Mouse (Mus musculus): ENCODE data around the gene Mrpl53. TPM values are rescaled to one million over a fixed set of nuclear protein-coding genes. Genes with fewer than 3 reads are reported as not detected.

Mrpl53 gene
- total RNA-seq (2021), result 114 and 119 TPM in 2 replicates
- long read RNA-seq, experiment 1, transcript Mrpl53-201 (3 exons, 695 nt), result major isoform, 84 of 92 reads
- long read RNA-seq, experiment 1, partial matches to known transcripts, result 0 of 92 reads
- long read RNA-seq, experiment 1, other reads (novel, unspliced or antisense), result 8 of 92 reads
- long read RNA-seq, experiment 2, transcript Mrpl53-201 (3 exons, 695 nt), result major isoform, 98 of 114 reads
- long read RNA-seq, experiment 2, partial matches to known transcripts, result 0 of 114 reads
- long read RNA-seq, experiment 2, other reads (novel, unspliced or antisense), result 15 of 114 reads

DNA sequence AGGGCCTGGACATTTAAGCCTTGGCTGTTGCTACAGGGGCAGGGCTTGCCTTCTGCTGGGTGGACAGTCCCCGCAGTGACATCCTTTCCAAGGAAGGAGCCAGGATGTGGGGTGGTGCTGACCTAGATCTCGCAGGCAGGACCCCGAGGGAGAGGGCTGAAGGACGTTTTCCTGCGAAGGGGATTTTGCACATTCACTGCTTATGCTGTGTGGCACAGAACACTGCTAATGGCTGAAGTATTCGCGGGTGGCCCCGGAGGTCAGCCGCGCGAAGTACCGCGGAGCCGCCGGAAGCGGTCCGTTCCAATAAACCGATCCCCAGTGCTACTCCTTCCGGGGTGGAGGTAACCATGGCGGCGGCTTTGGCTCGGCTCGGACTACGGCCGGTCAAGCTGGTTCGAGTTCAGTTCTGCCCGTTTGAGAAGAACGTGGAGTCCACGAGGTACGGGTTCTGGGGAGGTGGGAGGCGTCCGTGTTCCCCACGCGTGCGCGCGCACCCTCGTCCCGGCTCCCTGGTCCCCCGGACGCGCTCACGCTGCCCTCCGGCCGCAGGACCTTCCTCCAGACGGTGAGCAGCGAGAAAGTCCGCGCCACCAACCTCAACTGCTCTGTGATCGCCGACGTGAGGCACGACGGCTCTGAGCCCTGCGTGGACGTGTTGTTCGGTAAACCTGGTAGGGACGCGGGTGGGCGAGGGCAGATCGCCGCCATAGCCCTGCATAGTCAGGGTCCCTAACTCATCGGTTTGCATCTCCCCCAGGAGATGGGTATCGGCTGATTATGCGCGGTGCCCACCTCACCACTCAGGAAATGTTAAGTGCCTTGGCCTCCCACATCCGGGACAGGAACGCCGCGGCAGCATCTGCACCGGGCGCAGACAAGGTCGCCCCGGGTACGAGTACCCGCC is at the start of gene Mrpl53:
TSS of gene Mrpl53 (plus strand) at position 279 of the 907 bp plus-strand sequence.
- DNase-seq, result peak; percentile 92

DNA sequence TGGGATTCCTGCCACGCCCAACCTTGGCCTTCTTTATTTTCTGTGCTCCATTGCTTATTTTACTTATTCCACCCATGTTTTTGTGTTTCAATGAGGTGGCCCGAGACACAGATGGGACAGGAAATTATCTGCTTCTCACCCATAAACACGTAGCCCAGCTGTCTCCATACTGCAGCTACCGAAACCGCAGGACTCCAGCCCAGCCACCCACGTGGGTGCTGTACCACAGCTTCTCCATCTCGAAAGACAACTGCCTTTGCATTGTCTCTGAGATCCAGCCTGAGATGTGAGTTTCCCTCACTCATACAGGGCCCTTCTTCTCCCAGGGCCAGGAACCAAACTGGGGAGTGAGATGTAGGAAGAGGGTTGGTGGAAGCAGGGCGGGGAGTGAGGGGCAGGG is 42.8 kb upstream of the Mrpl53 start:
- no peak for DNase-seq

DNA sequence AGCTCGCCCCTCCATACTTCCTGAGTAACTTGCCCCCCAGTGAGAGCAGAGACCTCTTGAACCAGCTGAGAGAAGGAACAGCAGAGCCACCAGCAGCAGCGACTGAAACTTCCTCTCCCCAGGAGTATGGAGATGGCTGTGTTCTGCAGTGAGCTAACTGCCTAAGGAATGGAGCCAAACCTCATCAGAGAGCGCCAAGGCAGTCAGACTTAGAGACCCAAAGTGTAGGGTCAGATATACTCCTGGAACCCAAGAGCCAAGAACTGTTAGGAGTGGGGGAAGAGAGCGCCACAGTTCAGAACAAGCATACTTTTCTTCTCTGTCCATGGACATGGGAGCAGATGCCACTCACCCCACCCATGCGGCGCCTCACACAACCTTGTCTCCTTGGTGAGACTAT is 42.4 kb upstream of the Mrpl53 start:
- no peak for DNase-seq

DNA sequence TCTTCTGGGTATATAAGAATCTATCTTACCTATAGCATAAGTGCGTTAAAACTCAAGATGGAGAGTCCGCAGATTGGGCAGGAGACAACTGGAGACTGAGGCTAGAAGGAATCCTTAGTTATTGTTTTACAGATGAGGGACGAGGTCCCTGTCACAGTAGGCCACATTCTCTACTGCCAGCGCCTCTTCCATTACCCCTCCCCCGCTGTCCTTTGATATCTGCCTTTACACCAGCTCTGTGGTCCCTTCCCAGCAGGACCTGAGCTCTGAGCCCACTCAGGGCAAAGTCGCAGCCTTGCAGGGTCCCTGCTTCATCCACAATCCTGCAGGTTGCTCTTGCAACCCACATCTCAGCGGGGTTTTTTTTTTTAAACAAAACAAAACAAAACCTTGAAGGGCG is 40.6 kb upstream of the Mrpl53 start:
- no peak for DNase-seq

DNA sequence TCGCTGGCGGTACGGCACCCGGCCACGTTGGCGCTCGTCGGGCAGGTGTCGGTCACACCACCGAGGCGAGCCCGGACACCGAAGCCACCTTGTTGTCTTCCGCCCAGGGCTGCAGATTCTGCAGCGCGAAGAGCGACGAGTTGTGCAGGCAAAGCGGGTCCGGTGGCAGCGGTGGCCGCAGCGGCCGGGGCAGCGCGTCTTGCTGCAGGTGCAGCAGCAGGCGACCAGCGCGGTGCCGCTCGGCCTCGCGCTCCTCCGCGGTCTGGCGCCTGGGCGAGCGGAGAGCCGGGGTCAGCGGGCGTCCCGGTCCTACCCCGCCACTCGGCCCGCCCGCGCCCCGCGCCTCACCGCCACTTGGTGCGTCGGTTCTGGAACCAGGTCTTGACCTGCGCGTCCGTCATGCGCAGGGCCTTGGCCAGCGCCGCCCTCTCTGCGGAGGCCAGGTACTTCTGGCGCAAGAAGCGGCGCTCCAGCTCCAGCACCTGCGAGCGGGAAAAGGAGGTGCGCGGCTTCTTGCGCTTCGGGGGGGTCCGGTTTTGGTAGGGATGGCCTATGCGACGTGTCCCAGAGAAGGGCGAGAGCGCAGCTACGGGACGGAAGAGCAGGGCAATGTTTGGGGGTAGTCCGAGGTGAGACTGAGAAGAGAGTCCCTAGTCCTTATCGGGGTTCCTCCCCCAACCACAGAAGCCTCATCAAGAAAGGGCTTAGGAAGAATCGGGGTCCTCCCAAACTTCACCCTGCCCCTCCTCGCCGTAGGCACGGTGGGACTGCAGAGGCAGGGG is 39.9 kb upstream of the Mrpl53 start:
- DNase-seq, result no peak

DNA sequence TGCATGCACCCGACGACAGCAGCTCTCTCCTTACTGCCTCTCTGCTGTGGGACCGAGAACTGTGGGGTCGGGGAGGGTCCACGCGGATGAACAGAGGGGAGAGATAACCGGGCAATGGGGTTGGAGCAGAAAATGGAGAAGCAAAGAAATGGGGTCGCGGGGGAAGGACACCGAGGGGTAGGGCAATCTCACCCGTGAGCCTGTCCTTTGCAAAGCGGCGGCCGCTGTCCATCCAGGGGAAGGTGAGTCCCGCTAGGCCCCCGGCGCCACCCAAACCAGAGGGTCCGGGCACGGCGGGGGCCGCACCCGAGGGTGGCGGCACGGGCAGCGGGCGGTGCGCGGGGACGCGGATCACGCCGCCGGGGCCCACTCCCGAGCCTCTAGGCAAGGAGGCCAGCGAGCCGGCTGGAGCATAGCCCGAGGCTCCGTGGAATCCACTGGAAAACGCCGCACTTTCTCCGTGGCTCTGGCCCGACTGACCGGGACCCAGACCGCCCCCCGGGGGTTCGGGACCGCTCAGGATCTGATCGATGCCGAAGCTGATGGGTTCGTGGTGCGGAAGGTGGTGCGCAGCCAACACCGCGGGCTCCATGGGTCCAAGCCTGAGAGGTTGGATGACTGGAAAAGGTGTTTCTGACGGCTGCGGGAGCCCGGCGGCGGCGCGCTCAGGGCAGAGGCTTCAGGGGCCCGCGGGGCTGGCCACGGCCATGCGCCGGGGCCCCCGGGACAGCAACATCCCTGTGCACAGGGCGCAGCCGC is 39.2 kb upstream of the Mrpl53 start:
- DNase-seq, result no peak

DNA sequence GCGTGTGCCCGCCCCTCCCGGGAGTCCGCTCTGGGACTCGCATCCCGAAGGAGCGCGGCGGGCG is 38.8 kb upstream of the Mrpl53 start, which contains the start of gene Tlx2:
TSS of gene Tlx2 (minus strand) at position 47 of the 64 bp plus-strand sequence.
- DNase-seq, result no peak

DNA sequence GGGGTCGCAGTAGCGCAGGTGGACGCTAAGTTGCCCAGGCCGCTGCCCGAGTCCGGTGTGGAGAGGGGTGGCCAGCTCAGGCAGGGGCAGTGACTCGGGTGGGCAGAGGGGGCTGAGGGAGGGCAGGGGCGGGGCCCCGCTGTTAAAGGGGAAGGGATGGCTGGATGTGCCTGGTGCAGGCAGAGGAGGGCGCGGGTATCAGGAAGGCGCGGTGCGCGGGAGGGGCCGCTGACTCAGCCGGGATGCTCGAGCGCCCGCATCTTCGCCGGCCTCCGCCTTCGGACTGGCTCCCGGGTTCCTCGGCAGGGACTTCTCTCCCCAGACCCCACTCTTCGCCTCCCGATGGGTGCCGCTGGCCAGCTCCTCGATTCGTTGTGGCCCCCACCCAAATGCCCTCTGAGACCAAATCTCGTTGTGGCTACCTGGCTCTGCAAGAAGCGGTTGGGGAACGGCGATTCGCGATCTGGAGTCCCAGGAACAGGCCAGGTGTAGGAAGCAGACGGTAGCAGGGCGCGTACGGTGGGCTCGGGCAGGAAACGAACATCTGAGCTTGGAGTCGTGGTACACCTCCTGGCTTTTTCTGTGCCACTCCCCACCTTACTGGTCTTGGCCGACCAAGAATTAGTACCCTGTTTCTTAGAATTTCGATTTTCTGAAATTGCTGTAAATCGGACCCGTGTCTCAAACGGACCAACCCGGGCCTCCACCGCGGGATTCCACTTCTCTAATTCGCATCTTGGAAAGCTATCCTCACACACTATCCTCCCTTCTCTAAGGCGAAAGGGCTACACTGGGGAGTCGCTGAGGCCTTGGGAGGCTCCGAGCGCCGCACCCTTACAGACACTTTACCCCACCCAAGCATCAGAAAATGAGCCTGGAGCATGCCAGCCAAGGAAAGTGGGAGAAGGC is 38.3 kb upstream of the Mrpl53 start:
- DNase-seq, result peak; percentile 56

DNA sequence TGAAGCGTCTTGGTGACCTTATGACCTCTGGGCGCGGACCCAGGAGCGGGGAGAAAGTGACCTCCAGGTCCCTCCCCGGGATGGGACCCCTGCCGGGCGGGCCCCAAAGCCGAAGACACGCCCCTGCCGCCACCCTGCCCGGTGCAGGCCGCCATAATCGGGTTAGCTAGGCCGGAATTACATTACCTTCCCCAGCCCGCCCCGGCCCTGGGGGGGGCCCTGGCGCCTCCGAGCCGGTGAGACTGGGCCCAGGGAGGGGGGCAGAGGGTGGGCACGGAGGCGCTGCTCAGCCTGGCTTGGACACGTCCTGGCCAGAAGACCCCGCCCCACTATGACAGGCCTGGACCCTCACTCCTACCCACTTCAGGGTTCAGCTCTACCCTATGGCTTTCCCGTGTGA is 37.6 kb upstream of the Mrpl53 start:
- peak; percentile 58 for DNase-seq

DNA sequence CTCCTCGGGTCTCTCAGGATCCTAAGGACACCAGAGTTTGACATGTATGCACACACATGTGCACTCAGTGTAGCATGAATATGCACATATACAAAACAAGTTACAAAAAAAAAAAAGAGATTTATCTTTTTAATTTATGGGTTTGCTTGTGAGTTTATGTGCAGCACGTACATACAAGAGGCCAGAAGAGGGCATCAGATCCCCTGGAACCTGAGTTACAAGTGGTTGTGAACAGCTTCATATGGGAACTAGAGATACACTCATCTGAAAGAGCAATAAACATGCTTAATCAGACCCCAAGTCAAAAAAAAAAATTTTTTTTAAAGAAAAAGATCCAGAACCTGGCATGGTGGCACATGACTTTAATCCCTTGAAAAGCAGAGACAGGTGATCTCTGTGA is 33.9 kb upstream of the Mrpl53 start:
- no peak for DNase-seq

DNA sequence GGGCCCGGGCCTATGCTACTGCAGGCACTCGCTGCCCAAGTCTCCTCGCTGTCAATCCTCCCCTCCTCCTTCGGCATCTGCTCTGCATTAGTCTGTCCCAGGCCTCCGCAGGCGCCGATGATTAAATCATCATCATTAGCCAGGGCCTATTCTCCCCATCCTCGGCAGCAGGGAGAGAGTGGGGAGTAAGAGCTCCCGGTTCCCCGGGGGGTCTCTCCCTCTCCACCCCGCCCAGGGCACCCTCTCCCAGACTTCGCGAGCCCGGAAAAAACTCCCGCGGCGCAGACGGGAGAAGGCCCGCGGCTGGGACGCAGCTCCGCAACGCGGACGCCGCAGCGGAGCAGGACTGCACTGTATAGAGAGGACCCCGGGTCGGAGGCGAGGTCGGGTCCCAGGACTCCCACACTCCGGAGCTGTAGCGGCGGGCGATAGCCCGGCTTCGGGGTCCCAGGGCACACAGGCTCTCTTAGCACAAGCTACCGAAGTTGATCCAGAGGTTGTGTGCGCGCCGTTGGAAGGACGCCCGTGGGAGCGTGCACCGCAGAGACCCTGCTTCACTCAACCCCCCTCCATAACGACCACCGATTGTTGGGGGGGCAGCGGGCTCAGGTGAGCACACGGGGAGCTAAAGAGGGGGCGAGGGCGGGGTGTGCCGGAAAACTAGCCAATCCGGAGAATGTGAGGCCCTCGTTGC is 31.1 kb upstream of the Mrpl53 start, which contains the start of gene Pcgf1:
TSS of gene Pcgf1 (plus strand) at position 240 of the 694 bp plus-strand sequence.
- DNase-seq, result peak; percentile 74

DNA sequence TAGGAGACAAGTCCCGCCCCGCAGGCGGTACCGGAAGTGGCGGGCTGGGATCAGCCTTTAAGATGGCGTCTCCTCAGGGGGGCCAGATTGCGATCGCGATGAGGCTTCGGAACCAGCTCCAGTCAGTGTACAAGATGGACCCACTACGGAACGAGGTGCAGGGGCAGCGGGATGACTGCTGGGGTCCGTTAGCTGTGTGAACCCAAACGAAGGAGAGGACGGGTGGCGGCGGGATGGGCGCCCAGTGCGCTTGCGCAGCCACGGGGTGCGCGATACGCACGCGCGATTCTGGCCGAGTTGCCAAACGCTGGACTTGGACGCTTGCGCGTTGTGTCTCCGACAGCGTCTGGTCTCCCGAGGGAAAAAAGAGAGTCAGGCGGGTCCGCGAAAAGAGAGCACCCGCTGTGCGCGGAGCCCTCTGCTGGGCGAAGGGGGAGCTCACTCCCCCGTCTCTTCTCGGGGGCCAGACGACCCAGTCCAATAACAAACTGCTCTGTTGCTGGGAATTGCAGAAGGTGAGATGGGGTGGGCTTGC is 30.4 kb upstream of the Mrpl53 start:
- peak; percentile 99 for DNase-seq

DNA sequence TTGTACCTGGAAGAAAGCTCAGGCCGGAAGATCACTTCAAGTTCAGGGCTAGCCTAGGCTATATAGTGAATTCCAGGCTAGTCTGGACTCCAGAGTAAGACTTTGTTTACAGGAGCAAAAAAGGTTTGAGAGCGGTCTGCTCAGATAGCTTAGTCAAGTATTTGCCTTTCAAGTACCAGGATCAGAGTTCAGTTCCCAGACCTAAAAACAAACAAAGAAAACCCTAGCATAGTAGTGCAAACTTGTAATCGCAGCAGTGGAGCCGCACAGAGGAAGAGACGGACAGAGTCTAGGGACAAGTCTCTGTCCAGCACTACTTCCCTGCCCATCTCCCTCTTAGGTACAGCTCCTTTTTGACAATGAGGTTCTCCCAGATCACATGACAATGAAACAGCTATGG is 28.6 kb upstream of the Mrpl53 start:
- DNase-seq, result no peak

DNA sequence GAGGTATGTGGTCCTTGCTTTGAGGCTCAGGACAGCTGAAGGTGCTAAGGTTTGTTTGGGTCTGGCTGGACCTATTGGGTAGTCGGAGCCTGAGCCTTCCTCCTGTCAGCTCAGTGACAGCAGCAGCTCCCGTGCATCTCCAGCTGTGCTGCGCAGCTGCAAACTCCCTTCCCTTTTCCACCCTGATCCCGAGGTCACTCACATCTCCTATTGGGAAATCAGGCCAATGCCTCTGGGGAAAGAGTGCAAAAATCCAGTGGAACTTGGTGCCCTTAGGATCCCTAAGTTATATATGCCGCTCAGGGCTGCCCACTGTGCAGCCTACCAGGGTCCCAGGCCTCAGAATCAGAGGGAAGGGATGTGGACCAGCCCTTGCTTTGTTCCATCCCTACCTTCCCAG is 25.3 kb upstream of the Mrpl53 start:
- DNase-seq, result peak; percentile 56

DNA sequence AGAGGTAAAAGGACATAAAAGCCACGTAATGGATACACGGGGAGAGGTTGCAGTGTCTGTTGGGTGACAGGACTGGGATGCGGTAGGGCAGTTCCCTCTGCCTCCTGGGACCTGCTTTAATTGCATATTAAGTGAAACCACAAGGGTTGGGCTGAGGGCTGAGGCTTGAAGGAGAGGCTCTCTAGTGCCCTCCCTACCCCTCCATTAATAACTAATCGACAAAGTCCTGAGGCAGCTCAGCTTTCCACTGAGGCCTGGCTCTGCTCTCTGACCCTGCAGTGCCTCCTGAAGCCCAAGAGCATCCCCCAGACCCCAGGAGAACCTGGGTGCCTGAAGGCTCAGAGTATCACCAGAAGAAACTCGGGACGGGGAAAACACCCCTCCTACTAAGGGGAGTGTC is 24.4 kb upstream of the Mrpl53 start:
- no peak for DNase-seq

DNA sequence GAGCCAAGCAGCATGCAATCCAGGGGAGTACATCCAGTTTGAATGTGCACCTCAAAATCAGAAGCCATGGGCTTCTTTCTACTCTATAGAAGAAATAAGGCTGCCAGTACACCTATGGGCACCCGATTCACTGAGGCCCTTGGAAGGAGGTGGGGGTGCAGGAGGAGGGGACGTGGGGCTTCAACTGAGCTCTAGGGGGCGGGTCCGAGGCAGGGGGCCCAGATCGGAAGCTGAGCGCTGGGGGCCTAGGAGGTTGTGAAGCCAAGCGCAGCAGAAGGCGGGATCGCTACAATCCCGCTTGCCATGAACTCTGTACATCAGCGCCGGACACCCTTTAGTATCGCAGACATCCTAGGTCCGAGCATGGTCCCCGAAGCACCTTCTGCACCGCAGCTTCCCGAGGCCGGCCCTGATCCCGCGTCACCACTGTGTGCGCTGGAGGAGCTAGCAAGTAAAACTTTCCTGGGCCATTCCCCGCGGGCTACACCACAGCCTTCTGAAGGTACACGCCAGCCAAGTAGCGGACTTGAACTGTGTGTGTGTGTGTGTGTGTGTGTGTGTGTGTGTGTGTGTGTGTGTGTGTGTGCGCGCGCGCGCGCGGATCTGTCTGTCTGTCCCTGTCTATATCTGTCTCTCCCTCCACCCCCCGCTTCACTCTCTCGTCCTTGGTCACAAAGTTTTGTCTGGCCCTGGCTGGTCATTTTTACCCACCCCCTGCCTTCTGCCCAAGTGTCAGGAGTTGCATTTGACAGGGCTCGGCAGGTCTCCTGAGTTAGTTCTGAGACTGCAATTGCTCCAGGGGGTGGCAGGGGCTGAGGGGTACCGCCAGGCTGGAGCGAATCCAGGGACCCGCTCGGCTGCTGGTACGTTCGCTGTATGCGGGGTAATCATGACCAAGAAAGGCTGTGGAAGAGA is 22.5 kb upstream of the Mrpl53 start, which contains the start of gene Lbx2:
TSS of gene Lbx2 (plus strand) at position 247 of the 915 bp plus-strand sequence.
- DNase-seq, result peak; percentile 75

DNA sequence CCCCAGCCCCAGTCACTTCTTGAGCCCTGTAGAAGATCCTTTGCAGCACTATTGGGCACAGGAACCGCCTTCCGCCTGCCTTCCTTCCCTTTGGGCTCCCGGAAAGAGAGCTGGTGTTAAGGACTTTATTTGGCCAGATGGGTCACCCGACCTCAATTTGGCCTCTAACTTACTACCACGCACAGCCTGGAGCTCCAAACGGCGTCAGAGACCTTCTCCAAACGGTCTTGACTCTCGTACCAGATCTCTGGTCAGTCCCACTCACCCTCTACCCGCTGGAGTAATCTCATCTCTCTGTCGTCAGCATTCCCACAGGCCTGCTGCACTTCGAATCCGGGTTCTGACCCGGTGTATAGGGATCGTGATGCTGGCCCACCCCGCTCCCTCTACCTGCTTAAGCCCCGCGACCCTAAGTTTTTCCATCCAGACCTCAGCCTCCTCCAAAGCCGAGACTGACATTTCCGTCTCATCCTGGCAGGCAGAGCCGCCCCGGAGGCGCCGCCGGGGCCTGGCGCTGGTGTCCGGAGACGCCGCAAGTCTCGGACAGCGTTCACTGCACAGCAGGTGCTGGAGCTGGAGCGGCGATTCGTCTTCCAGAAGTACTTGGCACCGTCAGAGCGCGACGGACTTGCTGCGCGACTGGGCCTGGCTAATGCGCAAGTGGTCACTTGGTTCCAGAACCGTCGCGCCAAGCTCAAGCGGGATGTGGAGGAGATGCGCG is 21.5 kb upstream of the Mrpl53 start:
- DNase-seq, result peak; percentile 76

DNA sequence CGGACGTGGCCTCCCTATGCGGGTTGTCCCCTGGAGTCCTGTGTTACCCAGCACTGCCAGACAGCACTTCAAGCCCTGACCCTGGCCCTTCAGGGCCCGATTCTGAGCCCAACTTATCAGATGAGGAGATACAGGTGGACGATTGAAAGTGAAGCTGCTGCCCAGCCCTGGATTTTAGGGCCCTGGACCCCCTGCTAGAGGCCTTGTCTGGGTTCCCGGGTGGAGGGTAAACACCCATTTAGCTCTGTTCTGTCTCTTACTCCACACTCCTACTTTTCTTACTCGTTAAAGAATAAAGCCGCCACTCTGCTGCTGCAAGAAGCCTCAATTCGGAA is 20.9 kb upstream of the Mrpl53 start:
- DNase-seq, result no peak
